Mouse (Mus musculus): ENCODE results near the gene Prnd.

Gene Prnd

GRCm38 (mm10) chr2:131939404-131940111 is 11.1 kb upstream of the Prnd start:
- DNase-seq (ENCODE audit: inconsistent ontology term) = no peak

DNA sequence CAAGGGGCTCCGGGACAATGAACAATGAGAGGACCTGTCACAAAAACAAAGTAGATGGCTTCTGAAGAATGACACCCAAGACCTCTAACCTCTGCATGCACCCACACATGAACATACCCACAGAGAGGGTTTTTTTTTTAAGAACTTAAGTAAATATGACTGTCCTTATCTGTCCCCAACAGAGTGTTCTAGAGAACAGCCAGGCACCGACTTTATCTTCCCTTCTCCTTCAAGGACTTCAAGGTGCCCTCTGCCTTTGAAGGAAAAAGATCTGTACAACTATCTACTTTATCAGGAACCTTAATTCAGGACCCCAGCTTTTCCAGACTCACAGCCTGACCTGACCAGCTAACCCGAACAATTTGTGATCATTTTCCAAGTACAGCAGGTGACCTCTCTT is 10.2 kb upstream of the Prnd start:
- DNase-seq (ENCODE audit: inconsistent ontology term) = no peak

- no peak for DNase-seq (ENCODE audit: inconsistent ontology term)
Measured at GRCm38 (mm10) chr2:131941501-131941900, 9.2 kb upstream of the Prnd start.

- no peak for DNase-seq (ENCODE audit: inconsistent ontology term)
Measured at GRCm38 (mm10) chr2:131944370-131944769, 6.3 kb upstream of the Prnd start.

- no peak for DNase-seq (ENCODE audit: inconsistent ontology term)
Measured at GRCm38 (mm10) chr2:131945225-131945624, 5.4 kb upstream of the Prnd start.

GRCm38 (mm10) chr2:131945765-131946164 is 4.9 kb upstream of the Prnd start:
- no peak for DNase-seq (ENCODE audit: inconsistent ontology term)

DNA sequence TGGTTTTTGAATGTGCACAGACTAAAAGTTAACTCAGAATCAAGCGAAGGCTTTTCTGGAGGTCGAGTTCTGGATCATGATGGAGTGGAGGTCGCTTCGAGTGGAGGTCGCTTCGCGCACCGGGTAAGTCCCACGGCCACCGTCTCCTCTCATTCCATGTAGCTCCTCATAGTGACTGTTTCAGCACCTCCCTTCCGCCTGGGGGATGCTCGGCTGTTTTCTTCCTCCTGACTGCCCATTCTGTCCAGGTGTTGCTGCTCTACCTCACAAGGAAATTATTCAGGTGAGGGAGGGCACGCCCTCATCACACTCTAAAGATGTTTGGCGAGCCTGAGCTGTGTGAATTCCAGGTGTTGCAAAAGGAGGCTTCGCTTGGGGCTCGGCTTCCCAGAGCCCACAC is 4.3 kb upstream of the Prnd start:
- DNase-seq (ENCODE audit: inconsistent ontology term) = no peak

- DNase-seq (ENCODE audit: inconsistent ontology term) = no peak
Measured at GRCm38 (mm10) chr2:131948156-131948555, 2.5 kb upstream of the Prnd start.

- no peak for DNase-seq (ENCODE audit: inconsistent ontology term)
Measured at GRCm38 (mm10) chr2:131948916-131949639, 1.6 kb upstream of the Prnd start.

DNA sequence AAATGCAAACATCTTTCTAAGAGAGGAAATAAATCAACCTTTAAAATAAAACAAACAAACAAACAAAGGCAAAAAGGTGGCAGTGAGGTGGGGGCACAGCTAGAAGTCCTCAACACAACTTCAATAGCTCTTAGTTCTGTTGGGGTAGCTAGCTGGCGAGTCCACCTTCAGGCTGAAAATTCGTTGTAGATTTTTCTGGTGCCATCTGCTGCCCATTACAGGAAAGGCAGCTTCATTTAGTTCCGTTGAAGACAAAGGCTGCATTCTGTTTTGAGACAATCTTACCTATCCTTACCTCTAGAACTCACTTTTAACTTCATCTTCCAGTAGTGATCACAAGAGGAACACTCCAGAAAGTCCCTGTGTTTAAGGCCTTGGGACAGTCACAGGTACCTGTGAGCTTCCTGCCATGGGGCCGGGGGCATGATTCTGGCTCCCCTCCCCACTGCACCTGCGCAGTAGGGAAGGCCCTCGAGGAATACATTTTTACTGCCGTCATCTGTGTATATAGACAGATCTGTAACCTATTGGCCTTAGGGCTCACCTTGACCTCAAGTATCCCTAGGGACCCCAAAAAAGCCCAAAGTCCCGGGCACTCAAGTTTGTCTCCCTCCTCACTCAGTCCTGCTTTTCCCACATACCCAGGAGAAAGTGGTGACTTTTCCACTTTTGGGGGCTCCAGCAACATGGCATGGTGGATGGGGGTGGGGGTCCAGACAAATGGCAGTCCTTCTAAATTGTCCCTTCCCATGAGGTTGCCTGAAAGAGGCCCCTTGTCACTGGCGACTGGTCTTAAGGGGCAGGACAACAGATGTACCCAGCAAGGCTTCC is 679 bp upstream of the Prnd start:
- DNase-seq (ENCODE audit: inconsistent ontology term) = no peak

GRCm38 (mm10) chr2:131952456-131952855 is 1.8 kb downstream of the Prnd start:
- DNase-seq (ENCODE audit: inconsistent ontology term) = no peak

- DNase-seq (ENCODE audit: inconsistent ontology term) = no peak
Measured at GRCm38 (mm10) chr2:131952961-131953538, 2.4 kb downstream of the Prnd start.

DNA sequence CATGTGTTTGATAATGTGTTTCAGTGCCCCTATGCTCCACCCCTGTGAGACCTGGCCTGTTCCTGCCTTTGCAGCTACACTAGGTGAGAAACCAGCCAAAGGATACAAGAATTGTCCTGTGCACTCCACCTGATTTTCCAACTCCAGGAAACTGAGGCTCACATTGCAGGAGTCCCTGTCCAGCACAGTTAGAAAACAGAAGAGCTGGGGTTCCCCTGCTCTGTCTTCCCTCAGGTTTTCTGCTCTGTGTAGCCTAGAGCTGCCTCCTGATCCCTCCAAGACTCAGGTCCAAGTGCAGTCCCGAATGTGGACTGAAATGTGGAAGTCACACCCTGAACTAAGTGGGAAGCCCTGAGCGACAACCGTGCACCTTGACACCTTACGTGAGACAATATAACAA is 3.0 kb downstream of the Prnd start:
- no peak for DNase-seq (ENCODE audit: inconsistent ontology term)

DNA sequence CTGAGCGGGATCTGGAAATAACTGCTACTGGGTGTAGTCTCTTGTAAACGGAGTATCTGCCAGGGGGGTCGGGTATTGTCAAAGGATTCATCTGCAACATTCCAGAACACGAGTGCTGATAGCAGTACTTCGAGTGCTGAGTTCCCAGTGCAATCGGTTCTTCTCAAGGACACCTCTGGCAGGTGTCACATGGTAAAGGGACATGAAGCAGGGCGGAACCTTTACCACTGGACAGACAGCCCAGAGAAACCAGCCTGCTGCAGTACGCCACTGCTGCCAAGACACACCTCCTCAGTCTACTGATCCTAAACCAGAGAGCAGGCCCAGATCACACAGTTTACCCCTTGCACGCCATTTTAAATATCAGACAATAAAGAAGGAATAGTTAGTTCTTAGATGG is 4.2 kb downstream of the Prnd start:
- no peak for DNase-seq (ENCODE audit: inconsistent ontology term)

DNA sequence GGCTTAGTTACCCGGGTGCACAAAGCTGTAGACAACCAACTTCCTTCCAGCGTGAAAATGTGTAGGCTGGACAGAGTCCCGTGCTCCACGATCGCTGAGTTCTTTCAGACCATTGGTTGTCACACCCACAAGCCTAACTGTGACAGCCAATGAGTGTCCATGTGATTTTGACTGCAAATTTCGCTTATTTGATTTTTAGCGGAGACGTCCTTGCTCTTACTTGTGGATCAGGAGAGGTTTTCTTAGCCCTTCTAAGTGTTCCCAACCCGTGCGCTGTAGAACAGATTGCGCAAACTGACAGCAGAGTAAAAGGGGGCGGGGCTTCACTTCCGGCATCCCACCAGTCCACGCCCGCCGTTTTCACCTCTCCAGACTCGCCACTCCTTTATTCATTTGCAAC is 4.6 kb downstream of the Prnd start:
- DNase-seq (ENCODE audit: inconsistent ontology term) = no peak

DNA sequence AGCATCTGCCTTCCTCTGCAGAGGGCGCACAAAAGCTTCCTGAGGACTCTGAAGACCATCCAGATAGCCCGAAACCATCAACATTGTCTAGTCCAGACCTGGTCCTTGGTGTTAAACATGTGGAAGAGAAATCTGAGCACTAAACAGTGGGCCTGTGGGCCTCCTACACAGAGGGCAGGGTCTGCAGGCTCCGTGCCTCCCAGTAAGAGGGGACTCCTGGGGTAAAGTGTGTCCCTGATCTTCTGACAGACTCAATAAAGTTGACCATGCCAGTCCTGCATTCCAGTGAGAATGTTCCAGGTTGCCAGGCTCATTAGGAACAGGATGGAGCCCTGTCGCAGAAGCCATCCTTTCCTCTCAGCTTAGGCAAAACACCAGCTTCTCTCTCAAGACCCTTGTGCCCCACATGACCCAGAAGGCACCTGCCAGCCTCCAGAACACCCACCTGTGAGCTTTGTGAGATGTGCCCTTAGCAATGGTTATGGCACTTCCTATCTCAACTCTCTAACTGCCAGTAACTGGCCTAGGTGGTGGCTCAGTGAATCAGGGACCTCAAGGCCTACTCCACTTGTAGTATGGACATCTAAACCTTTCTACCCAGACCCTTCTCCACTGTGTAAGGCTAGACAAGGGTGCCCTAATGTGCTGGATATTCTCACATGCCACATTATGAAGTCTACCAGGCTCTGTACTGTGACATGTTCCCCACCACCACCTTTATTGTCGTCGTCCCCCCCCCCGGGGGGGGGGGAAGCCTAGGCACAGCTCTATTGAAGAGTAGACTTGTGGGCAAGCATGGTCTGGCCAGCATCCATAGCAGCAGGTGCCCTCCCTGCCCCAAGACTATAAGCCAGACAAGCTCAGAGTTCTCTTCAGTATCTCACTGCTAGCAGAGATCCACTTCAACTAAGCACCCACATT is 5.9 kb downstream of the Prnd start:
- DNase-seq (ENCODE audit: inconsistent ontology term) = no peak

DNA sequence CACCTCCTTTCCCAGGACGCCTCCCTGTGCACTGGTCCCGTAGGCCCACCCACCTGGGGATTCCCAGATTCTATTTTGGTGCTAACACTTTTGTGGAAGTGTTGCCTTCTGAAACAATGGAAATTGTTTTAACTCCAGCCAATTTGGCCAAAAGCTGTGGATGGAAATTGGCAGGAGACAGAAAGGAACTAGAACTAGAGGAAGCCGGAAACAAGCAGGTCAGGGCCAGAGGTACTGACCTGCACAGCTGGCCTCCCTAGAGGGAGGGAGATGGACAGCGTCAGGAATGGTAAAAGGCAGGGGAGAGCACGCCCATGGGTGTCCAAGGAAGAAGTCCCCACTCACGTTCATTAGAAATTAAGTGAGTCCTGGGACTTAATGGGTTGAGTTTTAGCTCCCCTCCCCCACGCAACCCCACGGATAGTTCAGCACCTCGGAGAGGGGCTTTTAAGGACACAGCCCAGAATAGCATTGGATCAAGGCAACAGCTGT is 7.1 kb downstream of the Prnd start:
- no peak for DNase-seq (ENCODE audit: inconsistent ontology term)

DNA sequence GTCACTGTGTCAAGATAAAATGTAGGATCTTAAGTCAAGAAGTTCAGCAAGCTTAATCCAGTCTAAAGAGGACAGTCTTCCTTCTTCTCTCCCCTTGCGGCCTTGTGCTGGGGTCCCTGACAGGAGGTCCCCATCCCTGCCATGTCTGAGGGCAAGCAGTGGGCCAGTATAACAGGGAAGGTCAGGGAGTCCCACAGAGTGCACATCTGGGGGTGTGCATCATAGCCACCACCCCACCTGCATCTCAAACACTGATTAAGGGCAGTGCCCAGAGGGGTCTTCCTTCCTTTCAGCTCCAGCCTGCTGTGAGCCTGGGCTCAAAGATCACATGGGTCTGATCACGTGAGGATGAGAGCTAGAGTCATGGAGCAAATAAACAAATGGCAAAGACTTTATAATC is 11.0 kb downstream of the Prnd start:
- no peak for DNase-seq (ENCODE audit: inconsistent ontology term)

GRCm38 (mm10) chr2:131970597-131970996 is 19.9 kb downstream of the Prnd start:
- DNase-seq (ENCODE audit: inconsistent ontology term) = no peak

GRCm38 (mm10) chr2:131971098-131971497 is 20.4 kb downstream of the Prnd start:
- no peak for DNase-seq (ENCODE audit: inconsistent ontology term)

GRCm38 (mm10) chr2:131976663-131977062 is 26.0 kb downstream of the Prnd start:
- no peak for DNase-seq (ENCODE audit: inconsistent ontology term)

All from Muller cell, postnatal 12 days (primary cell).